Mouse (Mus musculus) lung, embryonic 14.5 days (tissue): ENCODE data around the gene Pacrg. TPM values are rescaled to one million over a fixed set of nuclear protein-coding genes. Genes with fewer than 3 reads are reported as not detected.

Experiments used
- ATAC-seq: fragments of 200-750 bp; cut with Nextera tagmentation; 2 replicates; pipeline ENCODE4 v1.8.0; 2017; ENCODE audit warnings: mild to moderate bottlenecking, moderate TSS enrichment, moderate library complexity; ENCODE audit not compliant: insufficient read depth
- DNase-seq: peaks from one replicate; pipeline ENCODE4 v3.0.0-alpha.2; 2015
- H3K27ac ChIP-seq: fragments of 300-500 bp; sonication (generic); 2 replicates; pipeline ENCODE4 v1.5.1; 2014; ENCODE audit warnings: low read depth, mild to moderate bottlenecking, moderate library complexity
- H3K27me3 ChIP-seq: fragments of 300-500 bp; sonication (generic); 2 replicates; pipeline ENCODE4 v1.6.1; 2014; ENCODE audit warnings: low read length, control low read depth; ENCODE audit not compliant: insufficient read depth
- H3K36me3 ChIP-seq: fragments of 300-500 bp; sonication (generic); 2 replicates; pipeline ENCODE4 v1.6.1; 2014; ENCODE audit warnings: control low read depth; ENCODE audit not compliant: insufficient read depth
- H3K4me1 ChIP-seq: fragments of 300-500 bp; sonication (generic); 2 replicates; pipeline ENCODE4 v1.6.1; 2014; ENCODE audit warnings: antibody characterized with exemption, control low read depth; ENCODE audit not compliant: insufficient read depth
- H3K4me2 ChIP-seq: fragments of 300-500 bp; sonication (generic); 2 replicates; pipeline ENCODE4 v1.6.1; 2014; ENCODE audit warnings: mild to moderate bottlenecking
- H3K4me3 ChIP-seq: fragments of 300-500 bp; sonication (generic); 2 replicates; pipeline ENCODE4 v1.5.1; 2014; ENCODE audit warnings: low read depth, low read length
- H3K9ac ChIP-seq: fragments of 300-500 bp; sonication (generic); 2 replicates; pipeline ENCODE4 v1.6.1; 2014
- H3K9me3 ChIP-seq: fragments of 300-500 bp; sonication (generic); 2 replicates; pipeline ENCODE4 v1.6.1; 2016; ENCODE audit warnings: low read depth, low read length, control low read depth
- CTCF ChIP-seq: IDR thresholded peaks from 2 replicates; pipeline ENCODE4 v1.5.1; 2016; ENCODE audit warnings: antibody characterized with exemption, low read depth
- WGBS: fragments of 180-500 bp; shearing (Covaris S2); extraction: QIAGEN DNeasy Blood & Tissue Kit; methylation state at CpG from one replicate; pipeline ENCODE4 v1.1.7; 2014; 5-methylcytosine and 5-hydroxymethylcytosine counted together
- polyA plus RNA-seq: library from polyadenylated mRNA; unstranded; fragments of >200 nt; fragmentation: Nextera tagmentation; extraction: Ambion mirVana; gene quantifications from 2 replicates; pipeline ENCODE4 v1.2.1, GENCODE M21; 2014

Pacrg gene
- polyA plus RNA-seq, 1 experiment from 2014 or later: 2.2 TPM

DNA sequence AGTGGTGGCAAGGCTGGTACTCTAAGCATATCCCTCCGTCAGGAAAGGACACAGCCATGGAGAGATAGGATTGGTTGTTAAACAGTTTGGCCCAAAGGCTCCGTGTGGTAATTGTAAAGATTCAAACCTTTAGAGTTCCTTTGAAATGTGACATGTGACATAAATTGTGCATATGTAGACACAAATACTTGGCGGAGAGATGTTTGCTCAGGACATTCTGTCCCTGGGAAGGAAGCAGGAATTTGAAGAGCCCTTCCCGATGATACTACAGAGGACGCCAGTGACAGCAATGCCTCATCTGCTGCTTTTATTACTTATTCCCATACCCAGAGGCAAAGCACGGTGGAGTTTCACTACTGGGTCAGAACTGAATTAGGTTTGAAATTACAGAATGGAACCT, 374.6 kb downstream of the Pacrg start:
- no peak for ATAC-seq
- H3K4me3 ChIP-seq: no peak overlapping the region
- TF ChIP-seq CTCF: no peak
- no peak overlapping the region for H3K4me2 ChIP-seq
- no peaks in the 10 kb centered on the region for H3K4me1 ChIP-seq
- H3K9ac ChIP-seq: no peak overlapping the region
- DNase-seq: no peak
- H3K27me3 ChIP-seq: no peaks in the 10 kb centered on the region
- WGBS: 51% methylated on average over 6 of the region's 6 CpGs
- H3K9me3 ChIP-seq: no peaks in the 10 kb centered on the region
- H3K27ac ChIP-seq: 0 out of 2 replicates have a peak overlapping the region, but pooled peaks have one; percentile 1
- H3K36me3 ChIP-seq: no peaks in the 10 kb centered on the region

DNA sequence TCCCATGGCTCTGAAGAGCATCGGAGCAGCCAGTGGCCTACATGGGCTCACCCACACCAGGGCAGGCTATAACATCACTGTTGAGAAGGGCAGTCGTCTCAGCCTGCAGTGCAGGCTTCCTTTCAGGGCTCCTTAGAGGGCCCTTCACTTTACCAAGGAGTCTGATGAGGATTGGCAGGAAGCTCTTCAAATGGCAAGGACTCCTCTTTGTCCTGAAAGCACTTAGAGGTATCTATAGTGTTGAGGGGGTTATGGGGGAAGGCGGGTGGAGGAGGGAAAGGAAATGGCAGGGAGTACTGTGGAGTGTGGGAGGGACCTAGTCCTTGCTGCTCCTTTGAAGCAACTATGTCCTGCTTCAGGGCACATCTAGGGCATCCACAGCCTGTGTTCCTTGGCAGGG, 375.4 kb downstream of the Pacrg start:
- 62% methylated on average over 3 of the region's 3 CpGs for WGBS
- Histone ChIP-seq H3K27ac (no peak overlapping the region), H3K4me1 (no peaks in the 10 kb centered on the region), H3K9me3 (no peaks in the 10 kb centered on the region), H3K4me3 (no peak overlapping the region), H3K27me3 (no peaks in the 10 kb centered on the region), H3K36me3 (no peaks in the 10 kb centered on the region), H3K9ac (no peak overlapping the region), H3K4me2 (no peak overlapping the region)
- ATAC-seq: peak; percentile 55
- TF ChIP-seq CTCF: no peak
- DNase-seq: peak; percentile 35

DNA sequence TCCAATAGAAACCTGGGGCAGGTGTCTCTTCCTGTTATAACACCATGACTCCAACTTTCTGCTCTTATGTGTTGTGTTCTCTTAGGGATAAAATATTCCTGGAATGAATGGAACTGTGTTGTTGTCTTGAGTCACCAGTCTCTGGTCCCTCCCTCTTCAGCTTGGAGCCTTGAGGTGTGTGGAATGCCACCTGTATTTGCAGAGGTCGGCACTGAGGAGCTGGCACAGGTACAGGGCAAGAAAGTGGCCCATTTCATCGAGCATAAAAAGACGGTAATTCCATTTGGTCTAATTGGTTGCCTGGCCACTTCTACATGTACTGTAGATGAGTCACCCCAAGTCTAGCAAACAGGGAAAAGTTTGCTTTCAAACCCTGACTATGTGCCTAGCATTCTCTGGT, 376.5 kb downstream of the Pacrg start:
- Histone ChIP-seq H3K27ac (peak overlapping the region; percentile 34), H3K4me3 (no peak overlapping the region), H3K9me3 (no peaks in the 10 kb centered on the region), H3K9ac (no peak overlapping the region), H3K4me2 (no peak overlapping the region), H3K36me3 (no peaks in the 10 kb centered on the region), H3K4me1 (no peaks in the 10 kb centered on the region), H3K27me3 (no peaks in the 10 kb centered on the region)
- DNase-seq: peak; percentile 48
- WGBS: 62% methylated on average over 3 of the region's 3 CpGs
- peak; percentile 57 for ATAC-seq
- TF ChIP-seq CTCF: no peak

DNA sequence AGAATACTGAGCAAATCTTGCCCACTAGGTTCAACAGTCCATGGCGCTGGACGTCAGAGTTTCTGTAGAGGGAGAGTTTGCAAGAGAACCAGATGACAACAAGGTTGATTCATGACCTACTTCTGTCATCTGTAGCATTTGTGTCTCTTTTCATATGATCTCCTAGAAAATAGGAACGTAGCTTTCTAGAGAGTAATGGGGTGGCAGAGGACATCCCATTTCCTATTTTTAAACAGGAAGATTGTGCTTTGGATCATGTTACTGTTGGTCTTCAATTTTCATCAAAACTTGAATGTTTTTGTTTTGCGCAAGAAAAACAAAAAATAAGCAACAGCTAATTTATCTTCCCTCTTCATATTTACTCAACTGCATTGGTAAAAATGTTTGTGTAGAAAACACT, 379.2 kb downstream of the Pacrg start:
- no peak overlapping the region for H3K4me3 ChIP-seq
- 55% methylated on average over 4 of the region's 4 CpGs for WGBS
- TF ChIP-seq CTCF: no peak
- ATAC-seq (no peak), DNase-seq (peak; percentile 67)
- H3K4me1 ChIP-seq: no peaks in the 10 kb centered on the region
- H3K36me3 ChIP-seq: no peaks in the 10 kb centered on the region
- no peaks in the 10 kb centered on the region for H3K9me3 ChIP-seq
- no peak overlapping the region for H3K9ac ChIP-seq
- no peak overlapping the region for H3K27ac ChIP-seq
- no peak overlapping the region for H3K4me2 ChIP-seq
- no peaks in the 10 kb centered on the region for H3K27me3 ChIP-seq

DNA sequence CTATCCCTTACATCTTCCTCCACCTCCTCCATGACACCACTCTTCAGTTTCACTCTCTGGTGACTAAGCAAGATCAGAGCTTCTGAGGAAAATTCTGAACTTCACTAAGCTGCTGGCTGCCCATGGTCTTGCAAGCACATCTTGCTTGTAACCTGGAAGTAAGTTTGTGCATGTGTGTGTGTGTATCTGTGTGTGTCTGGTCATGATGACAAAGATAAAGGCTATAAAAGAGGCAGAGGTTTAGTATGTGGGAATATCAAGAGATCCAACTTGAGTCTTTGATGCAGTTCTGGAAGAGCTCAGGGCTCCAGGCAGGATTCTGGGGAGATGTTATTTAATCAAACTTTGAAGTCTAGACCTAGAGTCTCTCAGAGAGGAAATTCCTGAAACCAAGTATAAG, 381.4 kb downstream of the Pacrg start:
- H3K27me3 ChIP-seq: no peaks in the 10 kb centered on the region
- H3K9ac ChIP-seq: no peak overlapping the region
- no peaks in the 10 kb centered on the region for H3K36me3 ChIP-seq
- DNase-seq: no peak
- no peak overlapping the region for H3K4me2 ChIP-seq
- H3K9me3 ChIP-seq: no peaks in the 10 kb centered on the region
- ATAC-seq: no peak
- H3K4me3 ChIP-seq: no peak overlapping the region
- no peak overlapping the region for H3K27ac ChIP-seq
- no peaks in the 10 kb centered on the region for H3K4me1 ChIP-seq
- no peak for TF ChIP-seq CTCF

DNA sequence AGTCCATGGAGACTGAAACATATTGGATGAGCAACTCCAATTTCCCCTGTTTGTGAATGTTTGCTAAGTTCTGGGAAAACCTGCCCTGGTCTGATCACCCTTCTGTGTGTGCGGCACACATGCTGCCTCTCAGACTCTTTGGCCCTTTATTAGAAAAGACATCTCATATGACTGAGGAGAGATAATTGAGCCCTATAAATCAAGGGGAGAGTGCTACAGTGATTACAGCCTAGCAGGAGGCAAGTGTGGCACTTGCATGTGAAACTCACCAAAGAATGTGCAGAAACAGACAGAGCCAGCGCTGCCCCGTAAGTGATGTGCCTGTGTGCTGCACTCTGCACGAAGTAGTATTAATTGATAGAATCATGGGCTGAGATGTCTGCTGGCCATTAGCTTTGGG, 383.7 kb downstream of the Pacrg start:
- ATAC-seq (no peak), DNase-seq (no peak)
- no peak for TF ChIP-seq CTCF
- H3K4me3 ChIP-seq: no peak overlapping the region
- WGBS: 89% methylated on average over 4 of the region's 4 CpGs
- H3K27ac ChIP-seq: no peak overlapping the region
- H3K4me2 ChIP-seq: no peak overlapping the region
- H3K9ac ChIP-seq: no peak overlapping the region
- H3K4me1 ChIP-seq: no peaks in the 10 kb centered on the region
- H3K9me3 ChIP-seq: no peaks in the 10 kb centered on the region
- H3K36me3 ChIP-seq: no peaks in the 10 kb centered on the region
- H3K27me3 ChIP-seq: no peaks in the 10 kb centered on the region

DNA sequence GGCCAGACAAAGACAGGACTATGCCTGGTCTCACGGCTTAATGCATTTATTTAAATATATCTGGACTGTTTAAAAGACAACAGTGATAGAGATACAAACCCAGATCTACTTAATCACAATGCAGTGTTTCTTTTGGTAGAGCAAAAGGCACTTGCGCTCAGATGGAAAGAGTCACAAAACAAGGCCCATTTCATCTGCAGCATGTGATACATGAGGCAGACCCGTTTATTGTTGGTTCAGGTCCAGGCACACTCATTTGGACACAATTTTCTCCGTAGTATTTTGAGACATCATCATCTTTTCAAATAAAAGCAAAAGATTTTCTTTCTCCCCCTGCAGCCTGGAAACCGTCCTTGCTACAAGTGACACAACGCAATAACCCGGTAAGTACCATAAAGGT, 384.1 kb downstream of the Pacrg start:
- H3K4me1 ChIP-seq: no peaks in the 10 kb centered on the region
- H3K36me3 ChIP-seq: no peaks in the 10 kb centered on the region
- no peaks in the 10 kb centered on the region for H3K27me3 ChIP-seq
- WGBS: 84% methylated on average over 7 of the region's 7 CpGs
- TF ChIP-seq CTCF: no peak
- H3K9me3 ChIP-seq: no peaks in the 10 kb centered on the region
- ATAC-seq: no peak
- no peak overlapping the region for H3K9ac ChIP-seq
- DNase-seq: no peak
- no peak overlapping the region for H3K27ac ChIP-seq
- no peak overlapping the region for H3K4me3 ChIP-seq
- H3K4me2 ChIP-seq: no peak overlapping the region

DNA sequence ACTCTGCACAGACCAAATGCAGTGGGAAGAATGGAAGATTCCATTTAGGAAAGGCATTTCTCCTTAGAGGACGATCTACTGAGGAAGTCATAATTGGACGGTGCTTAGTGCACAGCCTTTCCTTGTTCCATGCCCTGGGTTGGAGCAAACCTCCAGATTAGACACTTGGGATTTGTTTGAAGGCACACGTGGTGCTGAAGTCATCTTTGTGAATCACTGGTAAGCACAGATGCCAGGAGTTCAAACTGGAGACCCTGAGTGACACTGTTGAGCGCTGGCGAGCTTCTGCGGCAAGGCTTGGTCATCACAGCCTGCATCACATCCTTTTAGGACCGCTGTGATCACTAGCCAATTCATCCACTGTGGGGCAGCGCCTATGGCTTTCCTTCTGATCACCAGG, 385.7 kb downstream of the Pacrg start:
- Histone ChIP-seq H3K9me3 (no peaks in the 10 kb centered on the region), H3K36me3 (no peaks in the 10 kb centered on the region), H3K9ac (no peak overlapping the region), H3K27me3 (no peaks in the 10 kb centered on the region), H3K4me2 (no peak overlapping the region), H3K4me1 (no peaks in the 10 kb centered on the region), H3K4me3 (no peak overlapping the region), H3K27ac (no peak overlapping the region)
- TF ChIP-seq CTCF: no peak
- no peak for DNase-seq
- ATAC-seq: no peak
- 85% methylated on average over 8 of the region's 8 CpGs for WGBS
